Mouse (Mus musculus) forebrain, postnatal 0 days (tissue): ENCODE measurements around the gene Ms4a8a. TPM values are rescaled to one million over a fixed set of nuclear protein-coding genes. Genes with fewer than 3 reads are reported as not detected.

ENCODE experiments used
- ATAC-seq: fragments of 200-750 bp; cut with Nextera tagmentation; 2 replicates; pipeline ENCODE4 v1.8.0; 2017; ENCODE audit warnings: mild to moderate bottlenecking, moderate library complexity
- DNase-seq: peaks from one replicate; pipeline ENCODE4 v3.0.0-alpha.2; 2015
- H3K27ac ChIP-seq: fragments of 300-500 bp; sonication (generic); 2 replicates; pipeline ENCODE4 v1.5.1; 2014; ENCODE audit warnings: low read depth, mild to moderate bottlenecking, antibody characterized with exemption, low read length, moderate library complexity, mixed read lengths
- H3K27me3 ChIP-seq: fragments of 300-500 bp; sonication (generic); 2 replicates; pipeline ENCODE4 v1.6.1; 2014; ENCODE audit warnings: mild to moderate bottlenecking, low read length, mixed read lengths; ENCODE audit not compliant: insufficient read depth
- H3K36me3 ChIP-seq: fragments of 300-500 bp; sonication (generic); 2 replicates; pipeline ENCODE4 v1.6.1; 2014; ENCODE audit warnings: mild to moderate bottlenecking, moderate library complexity; ENCODE audit not compliant: insufficient read depth
- H3K4me1 ChIP-seq: fragments of 300-500 bp; sonication (generic); 2 replicates; pipeline ENCODE4 v1.6.1; 2014; ENCODE audit warnings: antibody characterized with exemption; ENCODE audit not compliant: insufficient read depth
- H3K4me2 ChIP-seq: fragments of 300-500 bp; sonication (generic); 2 replicates; pipeline ENCODE4 v1.6.1; 2014; ENCODE audit warnings: low read depth, mild to moderate bottlenecking, moderate library complexity
- H3K4me3 ChIP-seq: fragments of 300-500 bp; sonication (generic); 2 replicates; pipeline ENCODE4 v1.5.1; 2014; ENCODE audit warnings: low read depth, low read length, mixed read lengths
- H3K9ac ChIP-seq: fragments of 300-500 bp; sonication (generic); 2 replicates; pipeline ENCODE4 v1.6.1; 2014; ENCODE audit warnings: mild to moderate bottlenecking
- H3K9me3 ChIP-seq: fragments of 300-500 bp; sonication (generic); 2 replicates; pipeline ENCODE4 v1.6.1; 2016; ENCODE audit warnings: low read length
- CTCF ChIP-seq: sonication (generic); IDR thresholded peaks from 2 replicates; pipeline ENCODE4 v1.5.1; 2016; ENCODE audit warnings: antibody characterized with exemption, control low read depth, low read depth
- WGBS: fragments of 180-500 bp; shearing (Covaris S2); extraction: QIAGEN DNeasy Blood & Tissue Kit; methylation state at CpG from one replicate; pipeline ENCODE4 v1.1.7; 2014; 5-methylcytosine and 5-hydroxymethylcytosine counted together
- polyA plus RNA-seq: library from polyadenylated mRNA; unstranded; fragments of >200 nt; fragmentation: Nextera tagmentation; extraction: Ambion mirVana; gene quantifications from 2 replicates; pipeline ENCODE4 v1.2.1, GENCODE M21; 2015
- total RNA-seq: library from RNA; depleted of rRNA; stranded (reverse); fragments of >200 nt; gene quantifications from 2 replicates; pipeline ENCODE4 v1.2.3, GENCODE M21; 2014; rRNA removed

Gene Ms4a8a
- total and polyA plus RNA-seq, 2 experiments from 2014 or later, result not detected

DNA sequence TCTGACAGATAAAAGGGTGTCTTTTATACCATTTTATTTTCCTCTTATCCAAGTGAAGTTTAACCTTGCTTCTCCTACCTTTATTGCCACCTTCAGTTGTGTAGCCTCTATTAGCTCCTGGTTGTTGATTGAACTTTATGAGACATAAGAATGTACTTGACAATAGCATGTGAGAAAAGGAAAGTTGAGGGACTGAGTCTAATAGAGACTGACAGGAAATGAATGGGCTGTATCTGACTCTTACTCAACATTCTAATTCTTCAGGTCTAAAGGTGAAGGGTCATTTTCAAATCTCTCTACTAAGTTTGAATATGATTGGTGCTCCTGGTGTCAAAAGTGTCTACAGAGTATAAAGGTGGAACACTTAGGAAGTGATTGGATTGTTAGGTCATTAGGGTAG, 58.5 kb downstream of the Ms4a8a start:
- ATAC-seq (no peak), DNase-seq (no peak)
- Histone ChIP-seq H3K9ac (no peak overlapping the region), H3K36me3 (no peaks in the 10 kb centered on the region), H3K27ac (no peak overlapping the region), H3K4me3 (no peak overlapping the region), H3K9me3 (no peaks in the 10 kb centered on the region), H3K4me2 (no peak overlapping the region), H3K4me1 (no peaks in the 10 kb centered on the region), H3K27me3 (no peaks in the 10 kb centered on the region)
- TF ChIP-seq CTCF, result no peak

- Histone ChIP-seq H3K9ac (no peak within 1 kb of the TSS), H3K4me1 (no peaks in the 10 kb centered on the region), H3K27ac (no peak within 1 kb of the TSS), H3K9me3 (no peaks in the 10 kb centered on the region), H3K4me2 (no peak within 1 kb of the TSS), H3K36me3 (no peaks in the 10 kb centered on the region), H3K4me3 (no peak within 1 kb of the TSS), H3K27me3 (no peaks in the 10 kb centered on the region)
- no peak for TF ChIP-seq CTCF
- 91% methylated on average over 3 of the region's 3 CpGs for WGBS
- ATAC-seq (no peak), DNase-seq (no peak)
Measured at GRCm38 (mm10) chr19:11017891-11018290, 63.0 kb downstream of the Ms4a8a start, which contains the start of gene Ms4a18. Gene Ms4a18, minus strand, starts transcription at chr19:11018031.

Other genes with a start within 250 kb of the Ms4a8a start
- gene Slc15a3, start 241.4 kb downstream of the Ms4a8a start, total RNA-seq, result 0.62 and 0.90 TPM in 2 replicates
- 0.26 and 0.42 TPM in 2 replicates for gene Slc15a3, start 241.4 kb downstream of the Ms4a8a start, polyA plus RNA-seq
- gene Tmem132a, start 211.2 kb downstream of the Ms4a8a start, total RNA-seq, result 323 and 362 TPM in 2 replicates
- gene Tmem132a, start 211.2 kb downstream of the Ms4a8a start, polyA plus RNA-seq, result 180 and 184 TPM in 2 replicates
- 22.2 and 25.5 TPM in 2 replicates for gene Tmem109, start 199.1 kb downstream of the Ms4a8a start, total RNA-seq
- gene Tmem109, start 199.1 kb downstream of the Ms4a8a start, polyA plus RNA-seq, result 33.7 and 38.8 TPM in 2 replicates
- 243 and 271 TPM in 2 replicates for gene Prpf19, start 185.9 kb downstream of the Ms4a8a start, total RNA-seq
- gene Prpf19, start 185.9 kb downstream of the Ms4a8a start, polyA plus RNA-seq, result 35.6 and 36.9 TPM in 2 replicates
- 0.10 and 0.23 TPM in 2 replicates for gene Zp1, start 160.5 kb downstream of the Ms4a8a start, total RNA-seq
- 0.59 and 0.68 TPM in 2 replicates for gene Zp1, start 160.5 kb downstream of the Ms4a8a start, polyA plus RNA-seq
- gene Ptgdr2, start 143.9 kb downstream of the Ms4a8a start, total RNA-seq, result 0.57 and 0.77 TPM in 2 replicates
- gene Ptgdr2, start 143.9 kb downstream of the Ms4a8a start, polyA plus RNA-seq, result 0.05 and 0.10 TPM in 2 replicates
- 6.2 and 6.8 TPM in 2 replicates for gene Ccdc86, start 131.8 kb downstream of the Ms4a8a start, total RNA-seq
- 12.7 and 16.6 TPM in 2 replicates for gene Ccdc86, start 131.8 kb downstream of the Ms4a8a start, polyA plus RNA-seq
- not detected in 2 replicates for gene Ms4a10, start 106.4 kb downstream of the Ms4a8a start, total RNA-seq
- gene Ms4a10, start 106.4 kb downstream of the Ms4a8a start, polyA plus RNA-seq, result not detected in 2 replicates
- 2.1 and 3.2 TPM in 2 replicates for gene Ms4a15, start 87.9 kb downstream of the Ms4a8a start, total RNA-seq
- 3.0 and 4.8 TPM in 2 replicates for gene Ms4a15, start 87.9 kb downstream of the Ms4a8a start, polyA plus RNA-seq
- not detected in 2 replicates for gene Ms4a18, start 63.1 kb downstream of the Ms4a8a start, total RNA-seq
- not detected in 2 replicates for gene Ms4a18, start 63.1 kb downstream of the Ms4a8a start, polyA plus RNA-seq
- gene 1700017D01Rik, start 49.8 kb upstream of the Ms4a8a start, total RNA-seq, result not detected in 2 replicates
- not detected in 2 replicates for gene 1700017D01Rik, start 49.8 kb upstream of the Ms4a8a start, polyA plus RNA-seq
- gene 1700025F22Rik, start 84.2 kb upstream of the Ms4a8a start, total RNA-seq, result not detected in 2 replicates
- not detected in 2 replicates for gene 1700025F22Rik, start 84.2 kb upstream of the Ms4a8a start, polyA plus RNA-seq
- not detected in 2 replicates for gene Ms4a13, start 115.6 kb upstream of the Ms4a8a start, total RNA-seq
- not detected in 2 replicates for gene Ms4a13, start 115.6 kb upstream of the Ms4a8a start, polyA plus RNA-seq
- gene Ms4a12, start 151.3 kb upstream of the Ms4a8a start, total RNA-seq, result not detected in 2 replicates
- gene Ms4a12, start 151.3 kb upstream of the Ms4a8a start, polyA plus RNA-seq, result not detected in 2 replicates
- gene Ms4a1, start 185.1 kb upstream of the Ms4a8a start, total RNA-seq, result 0.14 TPM in 1 of 2 replicates, not detected in the other
- 0.05 TPM in 1 of 2 replicates, not detected in the other for gene Ms4a1, start 185.1 kb upstream of the Ms4a8a start, polyA plus RNA-seq
- not detected in 2 replicates for gene Ms4a5, start 202.8 kb upstream of the Ms4a8a start, total RNA-seq
- gene Ms4a5, start 202.8 kb upstream of the Ms4a8a start, polyA plus RNA-seq, result not detected in 2 replicates
- not detected in 2 replicates for gene Ms4a14, start 233.4 kb upstream of the Ms4a8a start, total RNA-seq
- 0.08 TPM in 1 of 2 replicates, not detected in the other for gene Ms4a14, start 233.4 kb upstream of the Ms4a8a start, polyA plus RNA-seq